Mouse (Mus musculus) erythroblast, embryonic 14.5 days (primary cell): ENCODE measurements at regions not wholly inside any gene's neighbourhood (a gene's known extent, or its start where the extent isn't known, plus 50 kb on each side); places are given as distances from the start of the nearest gene placed in this dataset.

Experiments used
- GATA1 ChIP-seq: IDR thresholded peaks from 2 replicates; pipeline ENCODE4 v1.6.1; 2012; ENCODE audit warnings: low read length, inconsistent platforms, mixed read lengths
- TAL1 ChIP-seq: IDR thresholded peaks from 3 replicates; pipeline ENCODE4 v1.6.1; 2012; ENCODE audit warnings: low read length, inconsistent platforms, mixed read lengths

DNA sequence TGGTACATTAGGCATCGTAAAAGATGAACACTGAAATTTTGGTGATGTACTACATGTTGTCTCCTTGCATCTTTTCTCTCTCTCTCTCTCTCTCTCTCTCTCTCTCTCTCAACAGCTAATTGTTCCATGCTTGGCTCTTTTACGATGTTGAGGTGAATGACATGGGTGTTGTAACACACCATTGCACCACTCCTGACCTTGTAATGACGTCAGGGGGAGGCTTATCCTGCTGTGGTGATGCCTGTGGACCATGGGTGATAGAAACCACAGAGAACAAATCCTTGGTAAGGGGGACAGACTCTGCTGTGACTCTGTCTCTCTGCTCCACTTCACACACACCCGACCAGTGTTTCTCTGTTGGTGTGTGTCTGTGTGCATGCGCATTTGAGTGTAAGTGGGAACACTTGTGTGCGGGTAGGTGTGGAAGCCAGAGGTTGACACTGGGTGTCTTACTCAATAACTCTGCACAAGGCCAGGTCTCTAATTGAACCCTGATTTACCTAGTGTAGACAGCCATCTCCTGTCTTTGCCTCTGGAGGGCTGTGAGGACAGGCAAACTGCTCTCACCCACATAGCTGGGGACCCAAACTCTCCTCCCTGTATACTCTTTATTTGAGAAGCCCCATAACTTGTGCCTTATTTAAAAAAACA lies 88.9 kb upstream of the Rreb1 start:
- TF ChIP-seq GATA1 (no peak), TAL1 (no peak)
